Mouse (Mus musculus) bone marrow macrophage, adult 2 months (primary cell): ENCODE measurements around the gene Yars. TPM values are rescaled to one million over a fixed set of nuclear protein-coding genes. Genes with fewer than 3 reads are reported as not detected.

Experiments used
- H3K27ac ChIP-seq: 2 replicates; pipeline ENCODE4 v1.5.1; 2012; ENCODE audit warnings: low read depth, low read length; ENCODE audit not compliant: insufficient read depth
- H3K4me1 ChIP-seq: 2 replicates; pipeline ENCODE4 v1.6.1; 2012; ENCODE audit warnings: low read length; ENCODE audit not compliant: control insufficient read depth, insufficient read depth
- H3K4me3 ChIP-seq: 2 replicates; pipeline ENCODE4 v1.5.1; 2012; ENCODE audit warnings: mild to moderate bottlenecking, low read length, moderate library complexity; ENCODE audit not compliant: insufficient read depth
- CTCF ChIP-seq: IDR thresholded peaks from 2 replicates; pipeline ENCODE4 v1.5.1; 2012; ENCODE audit warnings: low read depth, mild to moderate bottlenecking, low read length, moderate library complexity
- POLR2A ChIP-seq: IDR thresholded peaks from 2 replicates; pipeline ENCODE4 v1.6.1; 2012; ENCODE audit warnings: mild to moderate bottlenecking, low read depth, low read length, borderline replicate concordance
- polyA plus RNA-seq: library from polyadenylated mRNA; stranded (reverse); fragments of >200 nt; gene quantifications from 2 replicates; pipeline ENCODE4 v1.2.4, GENCODE M21; 2012; ENCODE audit not compliant: missing spikeins, insufficient read depth, insufficient read length

The Yars gene
- polyA plus RNA-seq, 1 experiment = 18.0 TPM

- peak overlapping the region; percentile 27 for H3K4me3 ChIP-seq
- peaks cover 55% of the 10 kb centered on the region for H3K4me1 ChIP-seq
- peak overlapping the region; percentile 98 for H3K27ac ChIP-seq
- TF ChIP-seq POLR2A = no peak
- no peak for TF ChIP-seq CTCF
Measured at GRCm38 (mm10) chr4:129250759-129251481, 61.4 kb downstream of the Yars start.

- Histone ChIP-seq H3K4me3 (peak overlapping the region; percentile 27), H3K27ac (peak overlapping the region; percentile 98), H3K4me1 (peaks cover 62% of the 10 kb centered on the region)
- TF ChIP-seq CTCF (no peak), POLR2A (no peak)
Measured at GRCm38 (mm10) chr4:129251482-129252125, 62.0 kb downstream of the Yars start.

GRCm38 (mm10) chr4:129252492-129252891, 62.9 kb downstream of the Yars start:
- Histone ChIP-seq H3K4me1 (peaks cover 66% of the 10 kb centered on the region), H3K4me3 (no peak overlapping the region), H3K27ac (peak overlapping the region; percentile 66)
- no peak for TF ChIP-seq CTCF
- no peak for TF ChIP-seq POLR2A

GRCm38 (mm10) chr4:129254571-129254970, 65.0 kb downstream of the Yars start:
- Histone ChIP-seq H3K4me1 (peaks cover 67% of the 10 kb centered on the region), H3K27ac (no peak overlapping the region), H3K4me3 (no peak overlapping the region)
- TF ChIP-seq CTCF (no peak), POLR2A (no peak)

GRCm38 (mm10) chr4:129256450-129257380, 67.2 kb downstream of the Yars start:
- TF ChIP-seq CTCF = no peak
- TF ChIP-seq POLR2A = no peak
- no peak overlapping the region for H3K4me3 ChIP-seq
- H3K27ac ChIP-seq = no peak overlapping the region
- peaks cover 57% of the 10 kb centered on the region for H3K4me1 ChIP-seq

- H3K4me3 ChIP-seq = no peak overlapping the region
- TF ChIP-seq POLR2A = no peak
- no peak for TF ChIP-seq CTCF
- no peak overlapping the region for H3K27ac ChIP-seq
- H3K4me1 ChIP-seq = peaks cover 52% of the 10 kb centered on the region
Measured at GRCm38 (mm10) chr4:129259101-129259500, 69.5 kb downstream of the Yars start.

DNA sequence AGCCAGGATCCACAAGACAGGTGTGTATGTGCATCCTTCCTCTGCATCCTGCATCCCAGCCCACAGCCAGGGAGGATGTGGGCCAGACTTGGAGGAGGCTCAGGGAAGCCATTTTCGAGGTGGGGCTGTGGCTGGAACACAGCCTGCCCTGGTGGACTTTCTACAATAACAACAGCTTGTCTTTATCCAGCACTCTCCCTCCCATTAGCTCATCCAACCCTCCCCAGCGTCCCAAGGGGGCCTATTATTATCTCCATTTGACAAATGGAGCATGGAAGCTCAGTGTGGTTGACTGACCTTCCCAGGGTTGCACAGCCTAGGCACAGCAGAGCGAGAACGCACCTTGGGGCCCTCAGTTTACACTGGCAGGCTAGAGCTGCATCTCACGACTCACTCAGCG, 71.1 kb downstream of the Yars start:
- no peak for TF ChIP-seq CTCF
- no peak for TF ChIP-seq POLR2A
- Histone ChIP-seq H3K27ac (no peak overlapping the region), H3K4me1 (peaks cover 53% of the 10 kb centered on the region), H3K4me3 (no peak overlapping the region)

- no peak for TF ChIP-seq CTCF
- TF ChIP-seq POLR2A = no peak
- Histone ChIP-seq H3K4me1 (peaks cover 52% of the 10 kb centered on the region), H3K27ac (peak within 1 kb of the TSS; percentile 13; the same call in 1 of the 2 replicates), H3K4me3 (no peak within 1 kb of the TSS)
Measured at GRCm38 (mm10) chr4:129261196-129261595, 71.6 kb downstream of the Yars start, which contains the start of gene C77080. C77080 (minus strand) TSS chr4:129261404.

- peak overlapping the region; percentile 98 for H3K27ac ChIP-seq
- H3K4me1 ChIP-seq = peaks cover 65% of the 10 kb centered on the region
- H3K4me3 ChIP-seq = peak overlapping the region; percentile 42
- 0 out of 2 replicates have a peak, but pooled peaks have one; percentile 6 for TF ChIP-seq POLR2A
- TF ChIP-seq CTCF = no peak
Measured at GRCm38 (mm10) chr4:129263225-129264021, 73.9 kb downstream of the Yars start.
